Mouse (Mus musculus) gonadal fat pad, adult 2 months (tissue): ENCODE measurements around the gene Gm4922. TPM values are rescaled to one million over a fixed set of nuclear protein-coding genes. Genes with fewer than 3 reads are reported as not detected.

Experiments used
- polyA plus RNA-seq: library from polyadenylated mRNA; depleted of rRNA; stranded (reverse); fragments of >200 nt; gene quantifications from 2 replicates; pipeline ENCODE4 v1.2.3, GENCODE M21; 2012; rRNA removed

Gm4922 gene
- polyA plus RNA-seq, 1 experiment: not detected

Other genes with a start within 250 kb of the Gm4922 start
- gene Hebp2, start 240.7 kb downstream of the Gm4922 start, polyA plus RNA-seq: 11.8 and 17.5 TPM in 2 replicates
- 3.7 and 5.5 TPM in 2 replicates for gene Arfgef3, start 42.8 kb downstream of the Gm4922 start, polyA plus RNA-seq
- gene Perp, start 58.2 kb upstream of the Gm4922 start, polyA plus RNA-seq: 70.5 and 83.5 TPM in 2 replicates
- gene Tnfaip3, start 228.9 kb upstream of the Gm4922 start, polyA plus RNA-seq: 4.2 and 4.3 TPM in 2 replicates